Mouse (Mus musculus) layer of hippocampus, postnatal 14 days (tissue): Measurements from ENCODE around the gene Klf6. TPM values are rescaled to one million over a fixed set of nuclear protein-coding genes. Genes with fewer than 3 reads are reported as not detected.

Experiments used
- DNase-seq, 2 experiments: peaks; one replicate each; pipeline ENCODE4 v3.0.0; 2021 to 2022; ENCODE audit warnings: low spot score in 2 of 2, mixed read lengths in 1 of 2
- microRNA-seq, 2 experiments: library from miRNA; unstranded; fragments of <30 nt; microRNA quantifications; one replicate each; pipeline ENCODE4 v1.2.0; 2021
- total RNA-seq, 2 experiments: library from RNA; stranded (reverse); gene quantifications; 2 replicates each; pipeline ENCODE4 v1.2.3; 2021

Klf6 gene
- total RNA-seq, 2 experiments from 2014 or later = 29.9 to 38.2 TPM

DNA sequence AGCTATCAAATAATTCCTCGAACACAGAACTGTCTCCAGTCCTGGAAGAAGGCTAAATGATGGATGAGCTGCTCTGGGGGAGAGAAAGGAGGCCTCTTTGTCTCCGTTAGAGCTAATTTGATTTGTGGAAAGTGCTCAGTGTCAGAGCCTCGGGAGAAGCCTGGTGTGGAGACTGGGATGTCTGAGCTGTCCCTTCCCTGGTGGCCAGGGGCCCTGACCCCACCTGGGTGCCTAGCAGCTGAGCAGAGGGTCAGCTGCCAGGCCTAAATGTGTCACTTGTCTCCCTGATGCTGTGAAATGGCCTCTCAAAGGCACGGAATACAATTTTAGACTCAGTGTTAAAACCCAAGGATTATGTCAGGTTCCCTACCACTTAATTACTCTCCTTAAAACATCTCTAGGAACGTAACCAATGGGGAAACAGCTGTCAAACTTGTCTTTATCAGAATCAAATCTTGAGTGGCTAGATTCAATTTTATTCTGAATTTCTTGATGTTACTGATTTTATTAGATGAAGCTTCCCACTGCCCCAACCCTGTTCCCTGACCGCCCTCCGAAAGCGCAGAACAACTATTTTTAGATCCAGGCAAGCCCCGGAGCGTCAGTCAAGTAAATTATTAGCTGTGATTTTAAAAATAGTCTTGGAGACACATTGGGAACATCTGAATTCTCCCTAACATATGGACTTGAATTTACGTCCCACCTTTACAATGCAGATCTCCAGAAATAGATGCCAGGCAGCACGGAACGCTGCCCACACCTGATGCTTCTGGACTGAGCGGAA, 36.1 kb downstream of the Klf6 start:
- DNase-seq = no peak

DNA sequence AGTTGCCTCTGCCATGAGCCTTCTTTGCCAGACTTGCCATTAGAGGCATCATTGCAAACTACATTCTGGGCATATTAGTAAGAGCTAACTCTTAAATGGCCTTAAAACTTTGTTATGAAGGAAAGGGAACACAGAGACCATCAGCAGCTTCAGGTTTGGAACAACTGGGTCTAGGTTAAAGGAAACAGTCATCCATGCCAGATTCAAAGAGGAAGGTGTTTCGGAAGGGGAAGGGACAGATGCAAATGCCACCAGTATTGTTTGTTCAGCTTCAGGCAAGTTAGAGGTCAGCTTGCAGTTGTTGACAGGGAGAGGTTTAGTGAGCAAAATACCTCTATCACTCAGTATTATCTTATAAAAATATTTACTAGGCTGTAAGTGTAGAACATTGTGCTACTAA, 37.7 kb downstream of the Klf6 start:
- no peak for DNase-seq

DNA sequence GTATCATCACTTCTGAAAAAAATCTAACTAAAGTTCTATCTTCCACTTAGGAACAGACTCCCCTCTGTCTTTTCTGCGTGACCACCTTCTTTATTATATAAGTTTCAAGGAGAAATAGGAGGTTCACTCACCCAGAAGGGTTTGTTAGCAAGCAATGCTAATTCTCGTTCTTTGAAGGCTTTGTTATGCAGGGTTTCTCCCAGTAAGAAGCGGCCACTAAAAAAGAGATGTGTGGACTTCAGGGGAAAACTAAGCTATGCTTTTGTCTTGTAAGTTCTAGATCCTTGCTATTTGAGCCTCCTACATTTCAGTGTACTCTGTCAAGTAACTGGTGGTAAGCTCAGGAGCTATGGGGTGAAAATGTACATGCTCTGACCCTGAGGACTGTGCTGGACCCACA, 38.4 kb downstream of the Klf6 start:
- no peak for DNase-seq

DNA sequence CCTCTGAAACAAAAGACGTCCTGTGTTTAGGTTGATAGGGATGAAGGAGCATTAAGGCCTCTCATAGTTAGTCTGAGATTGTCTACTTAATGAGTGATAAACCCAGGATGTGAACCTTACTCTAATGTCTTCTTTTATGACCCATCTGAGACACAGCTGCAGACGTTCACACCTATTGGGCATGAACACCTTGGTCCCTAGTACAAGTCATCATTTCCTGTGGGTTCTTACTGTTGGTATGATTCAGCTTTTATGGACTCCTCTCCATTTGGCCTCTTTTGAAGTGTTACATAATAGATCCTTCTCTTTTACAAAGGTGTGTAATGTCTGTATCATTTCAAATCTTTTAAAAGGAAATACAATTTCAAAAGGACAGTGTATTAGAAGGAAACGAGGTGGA, 51.9 kb downstream of the Klf6 start:
- DNase-seq = no peak

DNA sequence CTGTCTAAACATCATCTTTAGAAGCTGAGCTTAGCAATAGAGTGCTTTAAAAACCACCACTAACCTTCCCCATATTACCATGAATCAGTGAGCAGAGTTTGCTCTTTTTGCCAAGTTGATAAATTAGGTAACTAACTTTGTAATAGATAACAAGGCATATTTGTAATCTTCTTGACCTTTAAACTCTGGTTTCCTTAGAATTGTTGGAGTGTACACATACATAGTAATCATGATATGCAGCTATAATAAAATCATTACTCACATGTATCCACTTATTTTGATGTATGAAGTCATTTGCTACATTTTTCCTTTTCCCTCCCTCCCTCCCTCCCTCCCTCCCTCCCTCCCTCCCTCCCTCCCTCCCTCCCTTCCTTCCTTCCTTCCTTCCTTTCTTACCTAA, 56.1 kb downstream of the Klf6 start:
- DNase-seq = no peak

DNA sequence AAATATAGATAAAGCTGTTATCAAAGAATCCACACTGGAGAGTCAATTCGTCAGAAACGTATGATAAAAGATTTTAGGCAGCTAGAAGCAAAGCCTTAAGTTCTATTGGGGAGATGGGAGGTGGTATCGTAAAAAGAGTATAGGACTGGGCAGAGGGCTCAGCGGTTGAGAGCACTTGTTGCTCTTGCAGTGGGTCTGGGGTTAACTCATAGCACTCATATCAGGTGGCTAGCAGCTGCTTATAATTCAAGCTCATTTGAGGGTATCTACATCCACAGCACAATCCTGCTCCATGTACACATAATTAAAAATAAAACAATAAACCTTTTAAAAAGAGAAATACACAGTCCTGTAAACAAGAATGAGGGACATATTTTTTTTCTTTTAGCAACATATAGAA, 58.7 kb downstream of the Klf6 start:
- DNase-seq = no peak

Small RNA genes lying within 50 kb of the gene (microRNA-seq; reads per million reads assigned to microRNA genes)
- 0 reads per million in 2 experiments for gene Gm26043
